Mouse (Mus musculus) embryonic facial prominence, embryonic 10.5 days (tissue): ENCODE measurements at regions not wholly inside any gene's neighbourhood (a gene's known extent, or its start where the extent isn't known, plus 50 kb on each side); places are given as distances from the start of the nearest gene placed in this dataset.
A peak's percentile ranks its signal among the peaks of the same experiment; 100 is the strongest.

Experiments
- DNase-seq: peaks from one replicate; pipeline ENCODE4 v3.0.0-alpha.2; 2017; ENCODE audit warnings: low spot score
- H3K27ac ChIP-seq: fragments of 300-500 bp; sonication (generic); replicated peaks from 2 replicates; pipeline ENCODE4 v1.5.1; 2016; ENCODE audit warnings: mild to moderate bottlenecking
- H3K27me3 ChIP-seq: fragments of 300-500 bp; sonication (generic); replicated peaks from 2 replicates; pipeline ENCODE4 v1.6.1; 2016; ENCODE audit warnings: low read depth, mild to moderate bottlenecking; ENCODE audit not compliant: poor library complexity, severe bottlenecking
- H3K36me3 ChIP-seq: fragments of 300-500 bp; sonication (generic); replicated peaks from 2 replicates; pipeline ENCODE4 v1.6.1; 2016; ENCODE audit warnings: mild to moderate bottlenecking, moderate library complexity
- H3K4me1 ChIP-seq: fragments of 300-500 bp; sonication (generic); 2 replicates; pipeline ENCODE4 v1.6.1; 2016
- H3K4me3 ChIP-seq: fragments of 300-500 bp; sonication (generic); 2 replicates; pipeline ENCODE4 v1.5.1; 2016; ENCODE audit warnings: mild to moderate bottlenecking, moderate library complexity
- H3K9me3 ChIP-seq: fragments of 300-500 bp; sonication (generic); 2 replicates; pipeline ENCODE4 v1.6.1; 2016; ENCODE audit warnings: mild to moderate bottlenecking
- WGBS: fragments of 180-500 bp; shearing (Covaris S2); methylation state at CpG from one replicate; pipeline ENCODE4 v1.1.7; 2016; 5-methylcytosine and 5-hydroxymethylcytosine counted together

- H3K27me3 ChIP-seq, result no peaks in the 10 kb centered on the region
- DNase-seq, result no peak
- no peaks in the 10 kb centered on the region for H3K9me3 ChIP-seq
- no peaks in the 10 kb centered on the region for H3K36me3 ChIP-seq
- no peak overlapping the region for H3K27ac ChIP-seq
- no peak overlapping the region for H3K4me3 ChIP-seq
- H3K4me1 ChIP-seq, result no peaks in the 10 kb centered on the region
Observed at GRCm38 (mm10) chr4:50087860-50088259, 242.3 kb upstream of the Grin3a start.

- DNase-seq, result no peak
- Histone ChIP-seq H3K27me3 (no peaks in the 10 kb centered on the region), H3K36me3 (no peaks in the 10 kb centered on the region), H3K27ac (no peak overlapping the region), H3K9me3 (no peaks in the 10 kb centered on the region), H3K4me1 (no peaks in the 10 kb centered on the region), H3K4me3 (no peak overlapping the region)
- 66% methylated on average over 2 of the region's 2 CpGs for WGBS
Observed at GRCm38 (mm10) chr4:50086676-50087075, 241.1 kb upstream of the Grin3a start.

GRCm38 (mm10) chr4:50055519-50055918, 210.0 kb upstream of the Grin3a start:
- Histone ChIP-seq H3K27me3 (no peaks in the 10 kb centered on the region), H3K36me3 (no peaks in the 10 kb centered on the region), H3K9me3 (no peaks in the 10 kb centered on the region), H3K27ac (no peak overlapping the region), H3K4me1 (no peaks in the 10 kb centered on the region), H3K4me3 (no peak overlapping the region)
- no peak for DNase-seq
- WGBS, result 50% methylated on average over 2 of the region's 2 CpGs

- no peaks in the 10 kb centered on the region for H3K36me3 ChIP-seq
- H3K27ac ChIP-seq, result no peak overlapping the region
- no peak overlapping the region for H3K4me3 ChIP-seq
- no peak for DNase-seq
- no peaks in the 10 kb centered on the region for H3K4me1 ChIP-seq
- no peaks in the 10 kb centered on the region for H3K9me3 ChIP-seq
- no peaks in the 10 kb centered on the region for H3K27me3 ChIP-seq
Observed at GRCm38 (mm10) chr4:50041476-50041875, 195.9 kb upstream of the Grin3a start.

- WGBS, result 65% methylated on average over 6 of the region's 6 CpGs
- H3K36me3 ChIP-seq, result no peaks in the 10 kb centered on the region
- no peak overlapping the region for H3K4me3 ChIP-seq
- DNase-seq, result peak; percentile 24
- no peak overlapping the region for H3K27ac ChIP-seq
- no peaks in the 10 kb centered on the region for H3K9me3 ChIP-seq
- no peaks in the 10 kb centered on the region for H3K27me3 ChIP-seq
- H3K4me1 ChIP-seq, result no peaks in the 10 kb centered on the region
Observed at GRCm38 (mm10) chr4:50036079-50036478, 190.5 kb upstream of the Grin3a start.

- H3K27ac ChIP-seq, result no peak overlapping the region
- no peak overlapping the region for H3K4me3 ChIP-seq
- no peak for DNase-seq
- H3K9me3 ChIP-seq, result no peaks in the 10 kb centered on the region
- H3K4me1 ChIP-seq, result no peaks in the 10 kb centered on the region
- H3K36me3 ChIP-seq, result no peaks in the 10 kb centered on the region
- no peaks in the 10 kb centered on the region for H3K27me3 ChIP-seq
- 67% methylated on average over 6 of the region's 6 CpGs for WGBS
Observed at GRCm38 (mm10) chr4:50025356-50025755, 179.8 kb upstream of the Grin3a start.
